Mouse (Mus musculus): ENCODE data around the gene 4931414P19Rik.

4931414P19Rik gene

DNA sequence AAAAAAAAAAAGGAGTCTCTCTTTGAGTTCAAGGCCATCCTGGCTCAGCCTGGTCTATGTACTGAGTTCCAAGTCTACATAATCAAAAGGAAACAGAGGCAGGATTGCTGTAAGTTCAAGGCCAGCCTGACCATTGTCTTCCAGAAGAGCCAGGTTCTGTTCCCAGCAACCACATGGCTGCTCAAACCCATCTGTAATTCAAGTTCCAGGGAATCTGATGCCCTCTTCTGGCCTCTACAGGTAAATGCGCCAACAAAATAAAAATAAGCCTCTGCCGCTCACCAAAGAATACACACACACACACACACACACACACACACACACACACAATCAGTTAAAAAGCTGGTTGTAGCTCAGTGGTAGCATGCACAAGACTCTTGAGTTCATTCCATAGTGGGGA is 67.2 kb downstream of the 4931414P19Rik start:
- DNase-seq: no peak
